Mouse (Mus musculus): ENCODE measurements around the gene Nog.

Nog gene

DNA sequence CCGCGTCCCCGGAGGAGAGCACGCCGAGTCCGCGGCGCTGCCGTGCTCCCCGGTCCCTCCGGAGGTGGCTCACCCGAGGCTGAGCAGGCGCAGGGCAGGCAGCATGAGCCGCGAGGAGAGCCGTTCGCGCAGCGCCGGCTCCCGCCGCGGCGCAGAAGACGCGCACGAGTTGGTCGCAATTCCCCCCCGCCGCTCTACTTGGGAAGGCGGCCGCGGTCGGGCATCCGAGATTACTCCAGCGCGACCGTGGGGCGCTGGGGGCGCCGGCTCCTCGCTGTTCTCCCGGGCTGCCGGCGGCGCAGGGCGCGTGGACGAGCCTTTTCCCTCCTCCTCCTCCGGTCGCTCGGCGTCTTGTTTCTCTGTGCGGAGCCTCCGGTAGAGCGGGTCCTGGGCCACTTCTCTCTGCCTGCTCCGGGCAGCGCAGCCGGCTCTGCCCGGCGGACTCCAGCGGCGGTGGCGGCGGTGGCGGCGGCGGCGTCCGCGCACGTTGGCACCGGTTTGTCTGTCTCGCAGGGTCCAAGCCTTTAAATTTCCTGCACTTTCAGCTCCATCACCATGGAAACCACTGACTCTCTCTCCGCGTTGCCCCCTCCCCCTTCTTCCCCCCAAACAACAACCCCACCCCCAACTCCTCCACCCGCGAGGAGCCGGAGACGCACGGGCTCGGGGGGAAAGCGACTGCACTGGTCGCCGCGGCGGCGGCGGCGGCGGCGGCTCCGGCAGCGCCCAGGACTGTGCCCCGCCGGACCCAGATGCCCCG, at the start of gene Nog:
Gene Nog, minus strand, starts transcription at position 277 of the 760 bp plus-strand sequence.
- DNase-seq (ENCODE audit: low spot score in 2 of 2), result peak in 1 of 2 experiments; percentile 30

DNA sequence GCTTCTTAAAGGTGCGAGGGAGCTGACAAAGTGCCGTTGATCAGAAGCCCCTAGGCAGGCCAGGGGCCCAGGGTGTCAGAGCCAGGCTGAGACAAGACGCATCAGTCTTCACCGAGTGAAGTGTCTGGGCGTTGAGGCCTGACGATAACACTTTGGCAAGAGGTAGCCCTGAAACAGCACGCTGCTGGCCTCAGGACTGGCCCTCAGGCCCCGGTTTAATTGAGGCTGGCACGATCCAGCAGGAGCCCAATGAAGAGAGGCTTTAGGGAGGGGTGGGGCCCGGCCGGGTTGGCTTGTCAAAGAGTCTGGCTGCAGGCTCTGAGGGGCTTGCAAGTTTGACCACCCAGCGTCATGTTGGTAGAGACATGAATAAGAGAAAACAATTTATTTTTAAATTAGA, 38.1 kb upstream of the Nog start:
- DNase-seq (ENCODE audit: low spot score in 2 of 2), result no peak

DNA sequence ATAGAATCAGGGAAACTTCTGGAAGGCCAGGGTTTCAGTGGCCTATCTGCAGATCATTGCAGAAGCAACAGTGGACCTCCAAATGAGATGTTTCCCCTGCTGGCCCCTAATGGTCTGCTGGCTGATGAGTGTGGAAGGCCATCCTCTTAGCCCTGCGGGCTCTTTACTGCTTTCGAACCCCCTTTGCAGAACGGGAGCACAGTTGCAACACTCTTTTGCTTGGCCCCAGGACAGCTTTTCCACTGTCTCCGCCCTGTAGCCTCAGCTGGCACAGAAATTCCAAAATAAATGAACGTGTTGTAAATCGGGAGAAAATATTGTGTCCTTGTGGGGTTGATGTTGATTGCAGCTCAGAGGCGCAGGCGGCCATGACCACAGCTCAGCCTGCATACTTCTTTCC, 37.7 kb upstream of the Nog start:
- no peak for DNase-seq (ENCODE audit: low spot score in 2 of 2)

DNA sequence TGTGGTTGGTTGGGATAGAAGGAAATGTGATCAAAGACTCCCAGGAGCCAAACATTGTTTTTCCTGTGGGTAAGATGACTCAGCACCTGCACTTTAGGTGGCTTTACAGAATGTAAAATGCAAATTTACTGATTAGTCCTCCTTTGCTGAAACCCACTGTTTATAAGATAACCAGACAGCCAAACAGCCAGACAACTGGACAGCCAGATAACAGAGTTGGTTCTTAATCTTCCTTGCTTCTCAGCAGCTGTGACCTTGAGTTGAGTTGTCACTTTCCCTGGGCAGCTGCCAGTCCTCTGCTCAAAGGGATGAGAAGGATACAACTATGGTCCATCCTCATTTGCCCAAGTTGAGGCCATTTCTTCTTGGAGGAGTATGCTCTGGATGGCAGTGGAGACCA, 35.8 kb upstream of the Nog start:
- no peak for DNase-seq (ENCODE audit: low spot score in 2 of 2)

GRCm38 (mm10) chr11:89327089-89327881, 25.2 kb upstream of the Nog start:
- no peak for DNase-seq (ENCODE audit: low spot score in 2 of 2)

- DNase-seq (ENCODE audit: low spot score in 2 of 2), result no peak
These were observed 19.6 kb upstream of the Nog start for GRCm38 (mm10) chr11:89321775-89322174.

DNA sequence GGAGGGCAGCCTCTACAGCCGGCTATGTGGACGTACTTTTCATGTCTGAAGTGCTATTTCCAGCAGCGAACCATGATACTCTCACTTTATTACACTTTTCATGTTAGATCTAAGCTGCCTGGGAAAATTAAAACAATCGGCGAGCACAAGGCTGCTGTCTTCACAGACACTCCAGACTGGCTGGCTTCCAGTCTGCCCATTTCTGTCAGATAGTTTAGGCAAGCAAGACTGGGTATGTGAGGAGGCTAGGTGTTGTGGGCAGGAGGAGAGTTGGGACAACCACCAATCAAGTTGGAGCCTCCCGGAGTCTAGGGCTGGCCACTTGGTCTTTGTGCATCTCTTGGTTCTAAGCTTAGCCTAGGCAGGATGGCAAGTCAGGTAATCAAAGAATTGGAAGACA, 17.5 kb upstream of the Nog start:
- DNase-seq (ENCODE audit: low spot score in 2 of 2), result no peak

GRCm38 (mm10) chr11:89318324-89318723, 16.2 kb upstream of the Nog start:
- no peak for DNase-seq (ENCODE audit: low spot score in 2 of 2)

DNA sequence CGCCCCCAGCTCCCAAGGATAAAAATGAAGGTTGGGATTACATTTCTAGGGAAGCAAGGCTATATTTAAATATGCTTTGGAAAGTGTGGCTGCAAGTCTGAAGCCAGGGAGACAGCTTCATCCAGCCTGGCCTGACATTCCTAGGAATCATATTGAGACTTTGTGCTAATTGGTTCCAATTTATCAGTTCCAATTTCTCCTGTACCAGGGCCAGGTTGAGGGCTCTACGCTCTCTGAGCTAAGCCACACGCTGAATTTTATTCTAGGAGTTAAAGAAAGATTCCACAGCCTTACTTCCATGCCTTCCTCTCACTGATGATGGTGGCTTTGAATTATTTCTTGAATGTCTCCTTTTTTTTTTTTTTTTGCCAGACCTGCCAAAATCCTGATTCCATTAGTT, 15.6 kb upstream of the Nog start:
- DNase-seq (ENCODE audit: low spot score in 2 of 2), result no peak

- no peak for DNase-seq (ENCODE audit: low spot score in 2 of 2)
These were observed 12.2 kb upstream of the Nog start for GRCm38 (mm10) chr11:89314374-89314773.

GRCm38 (mm10) chr11:89312378-89312777, 10.2 kb upstream of the Nog start:
- DNase-seq (ENCODE audit: low spot score in 2 of 2), result no peak

GRCm38 (mm10) chr11:89310217-89310616, 8.1 kb upstream of the Nog start:
- no peak for DNase-seq (ENCODE audit: low spot score in 2 of 2)

DNA sequence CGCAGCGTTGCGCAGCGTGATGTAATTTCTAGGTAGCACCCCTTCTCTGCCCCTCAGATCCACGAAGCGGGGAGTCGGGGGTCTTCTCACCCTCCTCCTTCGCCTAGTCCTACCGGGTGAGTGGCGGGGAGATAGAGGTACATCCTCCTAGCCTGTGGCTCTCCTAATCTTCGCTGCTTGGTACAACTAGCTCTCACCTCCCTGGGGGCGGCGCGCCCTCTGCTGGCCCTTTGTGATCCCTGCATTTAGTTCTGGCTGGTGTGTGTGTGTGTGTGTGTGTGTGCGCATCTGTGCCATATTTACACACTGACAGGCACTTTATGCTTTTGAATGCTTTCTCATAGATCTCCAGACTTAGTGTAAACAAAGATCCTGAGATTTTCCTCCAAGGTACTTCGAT, 1.3 kb upstream of the Nog start:
- peak; percentile 77 to 89 for DNase-seq (ENCODE audit: low spot score in 2 of 2)

DNA sequence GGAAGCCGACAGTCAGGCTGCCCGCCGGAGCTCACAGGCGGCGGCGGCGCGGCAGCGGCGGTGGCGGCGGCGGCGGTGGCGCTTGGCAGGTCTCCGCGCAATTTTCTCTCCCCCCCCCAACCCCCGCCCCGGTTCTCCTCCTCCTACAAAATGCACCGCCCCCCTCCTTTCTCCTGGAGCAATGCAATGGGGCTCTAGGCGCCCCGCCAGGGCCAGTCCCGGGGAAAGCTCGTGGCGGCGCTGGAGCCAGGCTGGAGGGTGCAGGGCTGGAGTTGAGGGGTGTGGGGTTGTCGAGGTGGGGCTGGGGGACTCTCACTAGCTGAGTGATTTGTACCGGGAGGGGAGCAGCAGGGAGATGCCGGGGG, 666 bp upstream of the Nog start:
- DNase-seq (ENCODE audit: low spot score in 2 of 2), result peak; percentile 51 to 69

DNA sequence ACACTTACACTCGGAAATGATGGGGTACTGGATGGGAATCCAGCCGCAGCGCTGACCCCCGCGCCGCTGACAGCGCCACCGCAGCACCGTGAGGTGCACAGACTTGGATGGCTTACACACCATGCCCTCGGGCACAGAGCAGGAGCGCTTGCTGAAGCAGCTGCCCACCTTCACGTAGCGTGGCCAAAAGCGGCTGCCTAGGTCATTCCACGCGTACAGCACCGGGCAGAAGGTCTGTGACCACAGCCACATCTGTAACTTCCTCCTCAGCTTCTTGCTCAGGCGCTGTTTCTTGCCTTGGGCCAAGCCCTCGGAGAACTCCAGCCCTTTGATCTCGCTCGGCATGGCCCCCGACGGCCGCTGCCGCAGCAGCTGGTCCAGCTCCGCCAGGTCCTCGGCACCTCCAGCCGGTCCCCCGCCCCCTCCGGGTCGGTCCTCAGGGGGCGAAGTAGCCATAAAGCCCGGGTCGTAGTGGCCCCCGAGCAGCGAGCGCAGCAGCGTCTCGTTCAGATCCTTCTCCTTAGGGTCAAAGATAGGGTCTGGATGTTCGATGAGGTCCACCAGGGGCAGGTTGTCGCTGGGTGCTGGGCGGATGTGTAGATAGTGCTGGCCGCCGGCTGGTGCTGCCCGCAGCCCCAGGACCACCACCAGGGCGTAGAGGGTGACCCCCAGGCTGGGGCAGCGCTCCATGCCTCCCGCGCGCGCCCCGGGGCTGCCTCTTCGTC, 639 bp downstream of the Nog start:
- DNase-seq (ENCODE audit: low spot score in 2 of 2), result no peak

- no peak for DNase-seq (ENCODE audit: low spot score in 2 of 2)
These were observed 2.1 kb downstream of the Nog start for GRCm38 (mm10) chr11:89299784-89300775.

DNA sequence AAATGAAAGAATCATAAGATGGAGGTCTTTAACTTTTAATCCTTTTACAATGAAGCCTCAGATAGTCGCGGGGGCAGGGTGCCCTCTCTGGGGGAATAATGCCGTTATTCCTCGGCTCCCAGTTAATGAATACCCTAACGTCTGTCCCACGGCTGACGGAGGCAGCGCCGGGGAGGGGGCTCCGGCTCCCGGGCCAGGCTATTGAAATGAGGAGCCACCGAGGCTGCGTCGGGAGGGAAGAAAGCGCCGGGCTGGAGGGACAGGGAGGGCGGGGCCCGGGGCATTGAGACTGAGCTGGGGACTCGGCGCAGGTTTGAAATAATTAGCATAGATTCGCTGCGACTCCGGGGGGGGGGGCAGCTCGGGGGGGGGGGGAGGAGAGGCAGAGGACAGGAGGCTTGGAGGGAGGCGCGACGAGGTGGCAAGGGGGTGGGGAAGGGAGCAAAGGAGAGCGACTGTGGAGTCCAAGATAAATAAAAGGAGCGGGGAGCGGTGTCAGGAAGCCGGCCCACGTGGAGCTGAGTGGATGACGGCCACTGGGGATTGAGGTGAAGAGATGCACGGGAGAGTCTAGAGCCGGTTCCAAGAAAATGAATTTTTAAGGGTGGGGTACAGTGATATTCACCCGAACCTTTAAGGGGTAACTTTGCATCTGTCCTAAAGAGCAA, 2.9 kb downstream of the Nog start:
- no peak for DNase-seq (ENCODE audit: low spot score in 2 of 2)

- peak; percentile 32 to 65 for DNase-seq (ENCODE audit: low spot score in 2 of 2)
These were observed 3.7 kb downstream of the Nog start for GRCm38 (mm10) chr11:89298285-89299010.

DNA sequence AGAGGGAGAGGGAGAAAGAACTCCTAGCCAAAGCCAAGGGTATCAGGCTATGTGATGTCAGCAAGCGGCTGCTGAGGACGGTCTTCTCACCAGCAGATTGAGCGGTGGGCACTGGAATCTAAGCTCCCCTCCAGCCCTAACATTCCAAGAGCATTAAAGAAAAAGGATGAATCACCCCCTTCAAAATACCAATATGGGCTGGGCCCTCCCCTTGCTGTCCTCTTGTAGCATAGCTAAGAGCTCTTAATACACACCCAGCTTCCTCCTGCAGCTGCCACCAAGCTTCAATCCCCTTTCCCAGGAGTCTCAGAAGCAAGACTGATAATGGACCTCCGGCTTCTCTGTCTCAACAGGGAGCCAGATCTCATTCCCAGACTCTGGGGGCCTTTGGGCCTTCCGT, 4.6 kb downstream of the Nog start:
- DNase-seq (ENCODE audit: low spot score in 2 of 2), result no peak

DNA sequence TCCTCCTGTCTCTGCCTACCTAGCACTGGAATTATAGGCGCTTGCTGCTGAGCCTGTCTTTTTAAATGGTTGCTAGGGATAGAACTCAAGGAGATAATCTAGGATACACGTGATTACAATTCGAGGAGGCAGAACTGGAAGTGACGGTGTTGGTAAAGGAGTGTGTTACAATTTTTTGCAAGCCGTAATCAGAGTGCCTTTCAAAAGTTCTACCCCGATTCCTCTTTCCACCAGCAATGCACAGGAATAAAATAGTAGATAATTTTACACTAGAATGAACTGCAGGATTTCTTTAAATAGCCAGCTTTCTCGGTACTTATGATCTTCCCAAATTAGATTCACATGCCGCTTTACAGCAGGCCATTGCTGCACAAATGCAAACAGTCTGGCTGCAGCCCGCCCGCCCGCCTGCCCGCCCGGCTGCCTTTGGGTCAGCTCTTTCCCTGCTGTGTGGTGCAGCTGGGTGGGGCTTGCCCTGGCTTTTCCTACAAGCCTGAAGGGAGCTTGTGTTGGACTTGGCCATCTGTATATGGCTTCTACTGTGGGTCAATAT, 32.2 kb downstream of the Nog start:
- no peak for DNase-seq (ENCODE audit: low spot score in 2 of 2)

Data from urinary bladder, postnatal 4 days (tissue).